ENCODE assay signal across 11 mouse cellular contexts in genomic region chr14:124674536-124675141, GRCm38 (mm10). TPM values are rescaled to one million over a fixed set of nuclear protein-coding genes. Genes with fewer than 3 reads are reported as not detected.
A peak's percentile ranks its signal among the peaks of the same experiment; 100 is the strongest.
DNase-seq lines count a peak whose midpoint lies in the region; ATAC-seq and TF ChIP-seq lines count a peak whose summit lies in the region.
"Had no signal": no experiment of that assay in that cellular context is flagged by ENCODE, and none has a peak within 500 bp of the region (broad histone marks: within the 10 kb centered on the region; RNA-seq: fewer than 3 reads in every experiment).

No protein-coding gene starts in this region.

- intact Hi-C loops in gastrocnemius, postnatal 36 days (cut with DNase I), result no loop called here

- peak; percentile 4; the same call in 1 of the 2 replicates for ATAC-seq in forebrain, embryonic 14.5 days
- ATAC-seq in liver, embryonic 15.5 days (ENCODE audit: insufficient read depth), result no peak
- no peak for ATAC-seq in monocyte, adult 5-6 weeks (replicated peaks; ENCODE audit: insufficient number of reproducible peaks, low FRiP score, low TSS enrichment, poor library complexity, severe bottlenecking)

- WGBS in heart, embryonic 10.5 days, result 41% methylated on average over 8 of the region's 8 CpGs
- 27% methylated on average over 8 of the region's 8 CpGs for WGBS in forebrain, embryonic 14.5 days
- WGBS in liver, embryonic 15.5 days (ENCODE audit: insufficient replicate concordance), result 33% methylated on average over 8 of the region's 8 CpGs

- H3K4me1 ChIP-seq in heart, embryonic 10.5 days, result peaks cover 17% of the 10 kb centered on the region
- peaks cover 16% of the 10 kb centered on the region for H3K4me1 ChIP-seq in forebrain, embryonic 14.5 days (ENCODE audit: control insufficient read depth, insufficient read depth, low read length)
- no peaks in the 10 kb centered on the region for H3K4me1 ChIP-seq in liver, embryonic 15.5 days (replicated peaks)

- H3K9ac ChIP-seq in forebrain, embryonic 14.5 days (ENCODE audit: low read length), result peak overlapping the region; percentile 70
- H3K9ac ChIP-seq in liver, embryonic 15.5 days, result no peak overlapping the region

- peak overlapping the region; percentile 58 for H3K4me3 ChIP-seq in heart, embryonic 10.5 days
- H3K4me3 ChIP-seq in forebrain, embryonic 14.5 days (ENCODE audit: low read depth, low read length), result peak overlapping the region; percentile 42
- no peak overlapping the region for H3K4me3 ChIP-seq in liver, embryonic 15.5 days (replicated peaks)

- peaks cover 18% of the 10 kb centered on the region for H3K27me3 ChIP-seq in heart, embryonic 10.5 days (ENCODE audit: insufficient read depth, poor library complexity, severe bottlenecking)
- no peaks in the 10 kb centered on the region for H3K27me3 ChIP-seq in forebrain, embryonic 14.5 days (replicated peaks; ENCODE audit: control insufficient read depth, insufficient read depth, low read length)
- peaks cover 28% of the 10 kb centered on the region for H3K27me3 ChIP-seq in liver, embryonic 15.5 days

- no peak for TF ChIP-seq POLR2A in brain, embryonic 14.5 days (IDR thresholded peaks at IDR 0.05; ENCODE audit: borderline replicate concordance, extremely low read depth, insufficient read depth, insufficient read length, poor library complexity, severe bottlenecking)

- no peak for TF ChIP-seq CTCF in brain, embryonic 14.5 days (IDR thresholded peaks at IDR 0.05; ENCODE audit: borderline replicate concordance, extremely low read depth, insufficient read depth, insufficient read length)

- no peak for DNase-seq in heart, embryonic 10.5 days (ENCODE audit: low spot score)
- DNase-seq in heart, adult 9 months (ENCODE audit: low spot score in 2 of 2), result no peak
- DNase-seq in brain, embryonic 14.5 days (ENCODE audit: low read depth), result peak; percentile 17
- DNase-seq in forebrain, embryonic 14.5 days (ENCODE audit: low spot score), result peak; percentile 22
- DNase-seq in adrenal gland, postnatal 10 days, result no peak
- DNase-seq in gastrocnemius, postnatal 36 days, result no peak

- peak overlapping the region; percentile 90 for H3K4me2 ChIP-seq in forebrain, embryonic 14.5 days (ENCODE audit: low read length)
- peak overlapping the region; percentile 37 for H3K4me2 ChIP-seq in liver, embryonic 15.5 days

- no peaks in the 10 kb centered on the region for H3K36me3 ChIP-seq in heart, embryonic 10.5 days
- H3K36me3 ChIP-seq in forebrain, embryonic 14.5 days (ENCODE audit: control insufficient read depth, insufficient read depth, low read length), result no peaks in the 10 kb centered on the region
- no peaks in the 10 kb centered on the region for H3K36me3 ChIP-seq in liver, embryonic 15.5 days (replicated peaks)

- H3K27ac ChIP-seq in heart, embryonic 10.5 days, result no peak overlapping the region
- no peak overlapping the region for H3K27ac ChIP-seq in forebrain, embryonic 14.5 days (ENCODE audit: low read depth, low read length)
- no peak overlapping the region for H3K27ac ChIP-seq in liver, embryonic 15.5 days (replicated peaks)

- no peaks in the 10 kb centered on the region for H3K9me3 ChIP-seq in heart, embryonic 10.5 days
- no peaks in the 10 kb centered on the region for H3K9me3 ChIP-seq in forebrain, embryonic 14.5 days (replicated peaks; ENCODE audit: control insufficient read depth, low read length)
- no peaks in the 10 kb centered on the region for H3K9me3 ChIP-seq in liver, embryonic 15.5 days (replicated peaks)

RNA-seq across cellular contexts. Expression of gene Fgf14, which starts 2.3 kb away (rescaled TPM):
- 0.44 and 1.4 TPM in 2 replicates for polyA plus RNA-seq in heart, embryonic 10.5 days (2016; fragmentation: Nextera tagmentation; extraction: Ambion mirVana)
- polyA plus RNA-seq in brain, embryonic 14.5 days (2012; rRNA removed), result 10.9 and 13.4 TPM in 2 replicates
- polyA plus RNA-seq in forebrain, embryonic 14.5 days (2014; fragmentation: Nextera tagmentation; extraction: Ambion mirVana), result 18.9 and 27.6 TPM in 2 replicates
- polyA plus RNA-seq in liver, embryonic 15.5 days (2015; fragmentation: Nextera tagmentation; extraction: Ambion mirVana), result 0.03 TPM in 1 of 2 replicates, not detected in the other
- 1 to 10 TPM; 1.5 to 1.8 TPM for total RNA-seq in adrenal gland, postnatal 10 days (2021)
- total RNA-seq in monocyte, adult 5-6 weeks (2017), result not detected in 3 replicates
- not detected for total RNA-seq in gastrocnemius, postnatal 36 days (2021)
- total RNA-seq: common myeloid progenitor, adult 5-6 weeks; liver, adult 2 months had no signal
- polyA plus RNA-seq: C2C12; liver, adult 2 months had no signal

Comparison
In these comparisons a context has a peak if more than half of its experiments do, and no peak if none do; other contexts are left out.
1. DNase-seq: peak in brain, embryonic 14.5 days (single experiment) and forebrain, embryonic 14.5 days (single experiment); none in heart, embryonic 10.5 days (single experiment), heart, adult 9 months (0 of 2), adrenal gland, postnatal 10 days (single experiment) and gastrocnemius, postnatal 36 days (0 of 2).